Mouse (Mus musculus): ENCODE data around the gene Atp6v1g2.

Atp6v1g2 gene

GRCm38 (mm10) chr17:35198946-35199345 is 34.5 kb upstream of the Atp6v1g2 start:
- no peak for TF ChIP-seq POU5F1 (IDR thresholded peaks at IDR 0.05; ENCODE audit: borderline replicate concordance, low read length)
- TF ChIP-seq NANOG (IDR thresholded peaks at IDR 0.05; ENCODE audit: borderline replicate concordance, low read length), result peak; percentile 93
- no peak for TF ChIP-seq CTCF (conservative IDR thresholded peaks at IDR 0.05; ENCODE audit: low read length)
- H3K36me3 ChIP-seq (ENCODE audit: insufficient read depth, low read length), result no peaks in the 10 kb centered on the region
- 0 out of 2 replicates have a peak, but pooled peaks cover 5% of the 10 kb centered on the region for H3K9me3 ChIP-seq (ENCODE audit: low read length)
- no peak overlapping the region for H3K4me3 ChIP-seq (replicated peaks; ENCODE audit: low read length)
- peaks cover 38% of the 10 kb centered on the region for H3K4me1 ChIP-seq (replicated peaks; ENCODE audit: low read depth, low read length)
- peaks cover 98% of the 10 kb centered on the region for H3K27me3 ChIP-seq (ENCODE audit: insufficient read depth, low read length)

DNA sequence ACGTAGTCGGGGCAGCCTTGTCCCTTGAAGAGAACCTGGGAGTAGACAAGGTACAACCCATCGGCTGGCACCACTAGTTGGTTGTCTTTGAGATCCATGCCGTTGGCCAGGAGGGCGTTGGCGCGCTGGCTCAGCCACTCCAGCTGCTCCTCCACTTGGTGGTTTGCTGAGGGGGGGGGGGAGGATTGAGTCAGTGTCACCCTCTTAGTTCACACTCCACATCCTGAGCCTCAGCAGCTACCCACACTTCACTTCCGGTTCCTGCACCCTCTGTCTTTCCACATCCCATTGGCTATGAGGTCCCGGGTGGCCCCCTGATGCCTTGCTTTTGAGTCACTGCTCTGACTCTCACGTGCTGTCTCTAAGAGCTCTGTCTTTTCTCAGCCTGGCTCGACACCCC is 33.1 kb upstream of the Atp6v1g2 start:
- Histone ChIP-seq H3K27me3 (ENCODE audit: insufficient read depth, low read length) (peaks cover 98% of the 10 kb centered on the region), H3K4me3 (replicated peaks; ENCODE audit: low read length) (no peak overlapping the region), H3K36me3 (ENCODE audit: insufficient read depth, low read length) (no peaks in the 10 kb centered on the region), H3K9me3 (ENCODE audit: low read length) (0 out of 2 replicates have a peak, but pooled peaks cover 5% of the 10 kb centered on the region), H3K4me1 (replicated peaks; ENCODE audit: low read depth, low read length) (peaks cover 34% of the 10 kb centered on the region)
- no peak for TF ChIP-seq CTCF (conservative IDR thresholded peaks at IDR 0.05; ENCODE audit: low read length)
- no peak for TF ChIP-seq POU5F1 (IDR thresholded peaks at IDR 0.05; ENCODE audit: borderline replicate concordance, low read length)
- TF ChIP-seq NANOG (IDR thresholded peaks at IDR 0.05; ENCODE audit: borderline replicate concordance, low read length), result no peak

DNA sequence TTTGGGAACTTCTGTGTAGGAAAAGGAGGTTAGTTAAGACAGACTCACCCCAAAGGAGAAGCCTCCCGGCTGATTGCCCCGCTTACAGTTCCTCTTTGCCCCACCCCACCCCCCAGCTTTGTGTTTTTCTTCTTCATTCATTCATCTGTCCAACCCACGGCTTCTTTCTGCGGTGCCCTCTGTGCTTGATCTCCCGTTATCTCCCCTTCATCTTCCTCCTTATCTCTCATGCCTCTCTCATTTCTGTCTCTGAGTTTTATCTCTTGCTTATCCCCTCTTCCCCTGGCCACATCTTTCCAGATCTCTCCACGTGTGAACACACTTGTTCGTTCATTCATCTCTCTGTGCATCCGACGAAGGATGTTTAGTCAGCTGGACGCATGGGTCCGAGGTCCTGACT is 32.3 kb upstream of the Atp6v1g2 start:
- Histone ChIP-seq H3K9me3 (ENCODE audit: low read length) (0 out of 2 replicates have a peak, but pooled peaks cover 5% of the 10 kb centered on the region), H3K36me3 (ENCODE audit: insufficient read depth, low read length) (no peaks in the 10 kb centered on the region), H3K27me3 (ENCODE audit: insufficient read depth, low read length) (peaks cover 97% of the 10 kb centered on the region), H3K4me3 (replicated peaks; ENCODE audit: low read length) (no peak overlapping the region), H3K4me1 (replicated peaks; ENCODE audit: low read depth, low read length) (peaks cover 30% of the 10 kb centered on the region)
- no peak for TF ChIP-seq NANOG (IDR thresholded peaks at IDR 0.05; ENCODE audit: borderline replicate concordance, low read length)
- TF ChIP-seq POU5F1 (IDR thresholded peaks at IDR 0.05; ENCODE audit: borderline replicate concordance, low read length), result no peak
- no peak for TF ChIP-seq CTCF (conservative IDR thresholded peaks at IDR 0.05; ENCODE audit: low read length)

GRCm38 (mm10) chr17:35201787-35202186 is 31.7 kb upstream of the Atp6v1g2 start, which contains the start of gene Tnf:
Gene Tnf, minus strand, starts transcription at chr17:35202007.
- Histone ChIP-seq H3K4me1 (replicated peaks; ENCODE audit: low read depth, low read length) (peaks cover 25% of the 10 kb centered on the region; the same call in 1 of the 2 replicates), H3K27me3 (ENCODE audit: insufficient read depth, low read length) (peaks cover 97% of the 10 kb centered on the region), H3K36me3 (ENCODE audit: insufficient read depth, low read length) (no peaks in the 10 kb centered on the region), H3K9me3 (ENCODE audit: low read length) (0 out of 2 replicates have a peak, but pooled peaks cover 5% of the 10 kb centered on the region), H3K4me3 (replicated peaks; ENCODE audit: low read length) (no peak within 1 kb of the TSS)
- TF ChIP-seq NANOG (IDR thresholded peaks at IDR 0.05; ENCODE audit: borderline replicate concordance, low read length) (no peak), POU5F1 (IDR thresholded peaks at IDR 0.05; ENCODE audit: borderline replicate concordance, low read length) (no peak), CTCF (conservative IDR thresholded peaks at IDR 0.05; ENCODE audit: low read length) (no peak)

DNA sequence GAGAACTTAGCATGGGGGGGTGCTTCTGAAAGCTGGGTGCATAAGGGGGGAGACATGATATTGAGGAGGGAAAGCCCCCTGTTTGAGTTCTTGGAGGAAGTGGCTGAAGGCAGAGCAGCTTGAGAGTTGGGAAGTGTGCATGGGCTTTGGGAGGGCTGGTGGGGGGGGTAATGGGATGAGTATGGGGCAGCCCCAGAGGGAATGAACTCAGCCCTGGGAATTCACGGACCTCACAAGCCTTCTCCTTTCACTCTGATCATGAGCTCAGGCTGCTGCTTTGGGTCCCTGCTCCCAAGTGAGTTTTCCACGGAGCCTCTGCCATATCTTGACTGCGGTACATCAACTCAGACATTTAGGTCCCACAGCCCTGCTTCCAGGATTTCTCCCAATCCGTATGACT is 31.0 kb upstream of the Atp6v1g2 start:
- H3K27me3 ChIP-seq (ENCODE audit: insufficient read depth, low read length), result peaks cover 93% of the 10 kb centered on the region
- no peak overlapping the region for H3K4me3 ChIP-seq (replicated peaks; ENCODE audit: low read length)
- TF ChIP-seq POU5F1 (IDR thresholded peaks at IDR 0.05; ENCODE audit: borderline replicate concordance, low read length) (no peak), CTCF (conservative IDR thresholded peaks at IDR 0.05; ENCODE audit: low read length) (no peak), NANOG (IDR thresholded peaks at IDR 0.05; ENCODE audit: borderline replicate concordance, low read length) (no peak)
- no peaks in the 10 kb centered on the region for H3K36me3 ChIP-seq (ENCODE audit: insufficient read depth, low read length)
- peaks cover 25% of the 10 kb centered on the region; the same call in 1 of the 2 replicates for H3K4me1 ChIP-seq (replicated peaks; ENCODE audit: low read depth, low read length)
- H3K9me3 ChIP-seq (ENCODE audit: low read length), result 0 out of 2 replicates have a peak, but pooled peaks cover 5% of the 10 kb centered on the region

DNA sequence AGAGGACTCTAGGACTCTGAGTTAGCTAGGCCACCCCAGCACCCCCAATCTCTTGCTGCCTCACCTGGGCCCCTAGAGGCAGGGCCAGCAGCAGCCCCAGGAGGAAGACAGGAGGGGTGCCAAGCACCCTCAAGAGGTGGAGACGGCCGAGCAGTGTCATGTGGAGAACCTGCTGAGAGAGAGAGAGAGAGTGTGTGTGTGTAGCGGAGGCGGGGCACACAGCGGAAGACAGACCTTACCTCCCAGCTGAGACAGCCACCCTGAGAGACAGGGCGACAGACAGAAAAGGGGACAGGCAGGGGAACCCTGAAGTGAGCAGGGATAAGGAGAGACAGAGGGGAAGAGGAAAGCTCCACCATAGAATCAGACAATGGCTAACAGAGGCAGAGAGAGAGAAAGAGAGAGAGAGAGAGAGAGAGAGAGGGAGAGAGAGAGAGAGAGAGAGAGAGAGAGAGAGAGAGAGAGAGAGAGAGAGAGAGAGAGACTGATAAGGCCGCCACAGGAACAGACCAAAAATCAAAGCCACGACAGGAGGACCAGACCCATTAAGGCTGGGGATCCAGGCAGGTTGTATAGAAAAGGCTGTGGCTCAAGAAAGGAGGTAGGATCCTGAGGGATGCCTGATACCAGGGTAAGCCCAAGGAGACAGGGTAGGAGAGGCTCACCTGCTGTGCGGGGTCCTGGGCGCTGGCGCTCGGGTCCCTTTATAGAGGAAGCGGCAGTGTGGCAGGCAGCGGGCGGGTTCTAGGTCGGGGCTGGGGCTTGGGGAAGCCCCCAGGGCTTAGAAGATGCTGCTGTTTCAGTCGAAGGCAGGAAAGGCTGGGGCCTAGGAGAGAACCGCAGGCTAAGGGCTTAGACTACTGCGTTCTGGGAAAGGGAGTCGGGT is 28.7 kb upstream of the Atp6v1g2 start, which contains the start of gene Lta:
Gene Lta, minus strand, starts transcription at position 858 of the 886 bp plus-strand sequence.
- Histone ChIP-seq H3K4me3 (replicated peaks; ENCODE audit: low read length) (peak within 1 kb of the TSS; percentile 62), H3K36me3 (ENCODE audit: insufficient read depth, low read length) (no peaks in the 10 kb centered on the region), H3K27me3 (ENCODE audit: insufficient read depth, low read length) (peaks cover 94% of the 10 kb centered on the region), H3K4me1 (replicated peaks; ENCODE audit: low read depth, low read length) (peaks cover 17% of the 10 kb centered on the region; the same call in 1 of the 2 replicates), H3K9me3 (ENCODE audit: low read length) (no peaks in the 10 kb centered on the region)
- TF ChIP-seq NANOG (IDR thresholded peaks at IDR 0.05; ENCODE audit: borderline replicate concordance, low read length) (no peak), CTCF (conservative IDR thresholded peaks at IDR 0.05; ENCODE audit: low read length) (no peak), POU5F1 (IDR thresholded peaks at IDR 0.05; ENCODE audit: borderline replicate concordance, low read length) (no peak)

- H3K4me3 ChIP-seq (replicated peaks; ENCODE audit: low read length), result peak overlapping the region; percentile 62
- TF ChIP-seq CTCF (conservative IDR thresholded peaks at IDR 0.05; ENCODE audit: low read length) (no peak), POU5F1 (IDR thresholded peaks at IDR 0.05; ENCODE audit: borderline replicate concordance, low read length) (no peak), NANOG (IDR thresholded peaks at IDR 0.05; ENCODE audit: borderline replicate concordance, low read length) (no peak)
- no peaks in the 10 kb centered on the region for H3K36me3 ChIP-seq (ENCODE audit: insufficient read depth, low read length)
- peaks cover 94% of the 10 kb centered on the region for H3K27me3 ChIP-seq (ENCODE audit: insufficient read depth, low read length)
- no peaks in the 10 kb centered on the region for H3K9me3 ChIP-seq (ENCODE audit: low read length)
- H3K4me1 ChIP-seq (replicated peaks; ENCODE audit: low read depth, low read length), result peaks cover 17% of the 10 kb centered on the region; the same call in 1 of the 2 replicates
These were observed 28.1 kb upstream of the Atp6v1g2 start for GRCm38 (mm10) chr17:35205380-35205769.

- Histone ChIP-seq H3K9me3 (ENCODE audit: low read length) (no peaks in the 10 kb centered on the region), H3K36me3 (ENCODE audit: insufficient read depth, low read length) (no peaks in the 10 kb centered on the region), H3K27me3 (ENCODE audit: insufficient read depth, low read length) (peaks cover 89% of the 10 kb centered on the region), H3K4me3 (replicated peaks; ENCODE audit: low read length) (no peak overlapping the region), H3K4me1 (replicated peaks; ENCODE audit: low read depth, low read length) (peaks cover 6% of the 10 kb centered on the region; the same call in 1 of the 2 replicates)
- TF ChIP-seq POU5F1 (IDR thresholded peaks at IDR 0.05; ENCODE audit: borderline replicate concordance, low read length), result no peak
- no peak for TF ChIP-seq CTCF (conservative IDR thresholded peaks at IDR 0.05; ENCODE audit: low read length)
- TF ChIP-seq NANOG (IDR thresholded peaks at IDR 0.05; ENCODE audit: borderline replicate concordance, low read length), result no peak
These were observed 23.5 kb upstream of the Atp6v1g2 start for GRCm38 (mm10) chr17:35209785-35210535.
